Mouse (Mus musculus) liver, adult 2 months (tissue): ENCODE measurements around the gene Fgf13. TPM values are rescaled to one million over a fixed set of nuclear protein-coding genes. Genes with fewer than 3 reads are reported as not detected.

Source experiments
- DNase-seq: peaks from one replicate; pipeline ENCODE4 v3.0.0-alpha.2; 2011; ENCODE audit warnings: low read depth, low spot score; ENCODE audit errors: extremely low read depth
- H3K27ac ChIP-seq: fragments of 200-500 bp; replicated peaks from 2 replicates; pipeline ENCODE4 v1.5.1; 2012; ENCODE audit warnings: low read depth, mild to moderate bottlenecking, control low read depth, inconsistent platforms, low read length; ENCODE audit not compliant: insufficient read depth
- H3K27me3 ChIP-seq: fragments of 200-500 bp; 2 replicates; pipeline ENCODE4 v1.6.1; 2012; ENCODE audit warnings: mild to moderate bottlenecking, moderate library complexity, low read length, inconsistent platforms; ENCODE audit not compliant: control insufficient read depth, insufficient read depth
- H3K36me3 ChIP-seq: fragments of 200-500 bp; 2 replicates; pipeline ENCODE4 v1.6.1; 2012; ENCODE audit warnings: low read length, inconsistent platforms; ENCODE audit not compliant: control insufficient read depth, insufficient read depth
- H3K4me1 ChIP-seq: fragments of 200-500 bp; 2 replicates; pipeline ENCODE4 v1.6.1; 2011; ENCODE audit warnings: low read length; ENCODE audit not compliant: control insufficient read depth, insufficient read depth
- H3K4me3 ChIP-seq: fragments of 200-500 bp; 2 replicates; pipeline ENCODE4 v1.5.1; 2011; ENCODE audit warnings: low read depth, mild to moderate bottlenecking, control low read depth, low read length, moderate library complexity; ENCODE audit not compliant: insufficient read depth
- H3K79me2 ChIP-seq: fragments of 200-500 bp; 2 replicates; pipeline ENCODE4 v1.6.1; 2012; ENCODE audit warnings: inconsistent platforms, mild to moderate bottlenecking, low read length, moderate library complexity; ENCODE audit not compliant: control insufficient read depth, insufficient read depth
- H3K9ac ChIP-seq: fragments of 200-500 bp; 2 replicates; pipeline ENCODE4 v1.6.1; 2012; ENCODE audit warnings: low read depth, mild to moderate bottlenecking, control low read depth, inconsistent platforms, low read length
- CTCF ChIP-seq: fragments of 200-500 bp; IDR thresholded peaks from 2 replicates; pipeline ENCODE4 v1.5.1; 2011; ENCODE audit warnings: low read depth, low read length, control low read depth
- POLR2A ChIP-seq: fragments of 200-500 bp; IDR thresholded peaks from 2 replicates; pipeline ENCODE4 v1.6.1; 2011; ENCODE audit warnings: low read length, control low read depth; ENCODE audit not compliant: insufficient read depth; ENCODE audit errors: extremely low read depth
- WGBS: fragments of 180-500 bp; shearing (Covaris S2); methylation state at CpG from one replicate; pipeline ENCODE4 v1.1.7; 2018; 5-methylcytosine and 5-hydroxymethylcytosine counted together
- polyA plus RNA-seq: library from polyadenylated mRNA; depleted of rRNA; stranded (reverse); fragments of >200 nt; gene quantifications from 2 replicates; pipeline ENCODE4 v1.2.3, GENCODE M21; 2012
- total RNA-seq: library from RNA; depleted of rRNA; stranded (reverse); fragments of >200 nt; gene quantifications from 2 replicates; pipeline ENCODE4 v1.2.3, GENCODE M21; 2014

Fgf13 gene
- total and polyA plus RNA-seq, 2 experiments: not detected

DNA sequence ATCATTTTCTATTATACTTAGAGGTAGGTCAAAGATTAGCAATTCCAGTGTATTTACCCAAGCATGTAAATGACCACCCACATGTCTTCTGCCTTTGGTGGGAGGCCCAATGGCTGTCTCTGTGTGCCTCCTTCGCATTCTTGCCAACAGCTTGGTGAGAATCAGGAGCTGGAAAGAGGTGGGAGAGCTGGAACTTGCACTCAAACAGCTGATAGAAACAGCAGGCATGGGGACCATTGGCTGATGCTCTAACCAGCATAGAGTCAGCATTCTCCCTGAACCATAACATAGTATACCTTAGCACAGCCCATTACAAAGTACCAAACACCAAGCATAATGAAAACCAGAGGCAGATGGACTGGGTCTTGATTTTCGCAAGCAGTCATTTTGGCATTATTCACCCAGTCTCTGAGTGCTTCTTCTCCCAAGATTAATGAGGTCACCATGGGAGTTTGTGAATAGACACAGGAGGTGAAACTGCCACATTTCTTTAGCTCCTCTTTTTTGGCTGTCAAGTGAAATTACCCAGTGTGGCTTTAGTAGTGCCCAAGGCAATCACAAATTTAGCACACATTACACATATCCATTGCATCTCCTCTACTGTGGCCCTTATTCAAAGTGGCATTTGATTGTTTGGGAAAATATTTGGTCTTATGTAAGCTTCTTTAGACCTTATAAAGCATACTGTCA lies 165.1 kb downstream of the Fgf13 start:
- Histone ChIP-seq H3K4me3 (no peak overlapping the region), H3K79me2 (no peaks in the 10 kb centered on the region), H3K4me1 (no peaks in the 10 kb centered on the region), H3K36me3 (no peaks in the 10 kb centered on the region), H3K27ac (no peak overlapping the region), H3K9ac (no peak overlapping the region), H3K27me3 (no peaks in the 10 kb centered on the region)
- no peak for TF ChIP-seq POLR2A
- no peak for DNase-seq
- 67% methylated on average over 2 of the region's 2 CpGs for WGBS

DNA sequence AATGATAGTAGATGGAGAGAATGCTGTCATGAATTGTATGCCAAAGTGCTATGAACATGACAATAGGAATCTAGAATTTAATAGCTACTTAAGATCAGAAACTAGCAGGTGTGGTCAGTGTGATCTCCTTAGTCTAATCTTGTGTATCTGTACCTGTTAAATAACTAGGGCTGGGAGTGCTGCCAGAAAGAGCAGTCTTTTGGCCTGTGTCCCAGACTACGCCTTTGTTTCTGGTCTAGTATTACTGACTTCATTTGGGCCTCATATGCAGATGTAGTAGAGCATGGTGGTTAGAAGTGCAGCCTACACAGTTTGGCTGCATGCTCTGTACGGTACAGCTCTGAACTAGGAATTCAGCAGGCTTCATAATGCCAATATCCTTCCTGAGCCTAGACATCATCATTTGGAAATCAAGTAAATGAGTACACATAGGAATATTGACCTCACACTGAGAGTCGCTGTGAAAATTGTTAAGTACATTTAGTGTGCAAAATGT lies 276.9 kb downstream of the Fgf13 start:
- TF ChIP-seq POLR2A (no peak), CTCF (no peak)
- no peaks in the 10 kb centered on the region for H3K36me3 ChIP-seq
- WGBS: 64% methylated on average over 3 of the region's 3 CpGs
- no peaks in the 10 kb centered on the region for H3K4me1 ChIP-seq
- H3K9ac ChIP-seq: no peak overlapping the region
- DNase-seq: peak; percentile 2
- H3K79me2 ChIP-seq: no peaks in the 10 kb centered on the region
- no peak overlapping the region for H3K4me3 ChIP-seq
- no peak overlapping the region for H3K27ac ChIP-seq
- H3K27me3 ChIP-seq: no peaks in the 10 kb centered on the region

DNA sequence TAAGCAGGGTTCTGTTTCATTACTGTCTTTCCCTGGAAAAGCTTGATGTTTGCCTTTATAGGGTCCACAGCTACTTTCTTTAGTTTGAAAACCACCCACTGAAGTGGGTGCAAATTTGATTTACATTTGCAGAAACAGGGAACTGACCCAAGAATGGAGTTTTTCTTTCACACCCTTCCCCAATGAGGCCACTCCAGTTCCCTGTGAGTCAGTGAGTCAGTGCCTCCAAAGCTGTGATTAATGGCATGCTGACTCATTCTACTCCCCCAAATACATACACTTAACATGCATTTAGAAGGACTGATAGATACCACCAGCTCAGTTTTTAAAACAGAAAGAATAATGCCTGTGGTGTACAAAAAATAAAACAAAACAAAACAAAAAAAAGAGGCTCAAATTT lies 316.3 kb downstream of the Fgf13 start:
- Histone ChIP-seq H3K9ac (no peak overlapping the region), H3K27me3 (no peaks in the 10 kb centered on the region), H3K36me3 (no peaks in the 10 kb centered on the region), H3K27ac (no peak overlapping the region), H3K79me2 (no peaks in the 10 kb centered on the region), H3K4me1 (no peaks in the 10 kb centered on the region), H3K4me3 (no peak overlapping the region)
- no peak for TF ChIP-seq POLR2A
- no peak for TF ChIP-seq CTCF
- DNase-seq: no peak

GRCm38 (mm10) chrX:59243752-59244151 lies 324.1 kb downstream of the Fgf13 start:
- no peak overlapping the region for H3K9ac ChIP-seq
- H3K27me3 ChIP-seq: no peaks in the 10 kb centered on the region
- whole genome bisulfite sequencing: 71% methylated on average over 3 of the region's 3 CpGs
- H3K4me1 ChIP-seq: no peaks in the 10 kb centered on the region
- no peak for DNase-seq
- TF ChIP-seq POLR2A: no peak
- TF ChIP-seq CTCF: no peak
- H3K79me2 ChIP-seq: no peaks in the 10 kb centered on the region
- H3K27ac ChIP-seq: no peak overlapping the region
- H3K36me3 ChIP-seq: no peaks in the 10 kb centered on the region
- no peak overlapping the region for H3K4me3 ChIP-seq

DNA sequence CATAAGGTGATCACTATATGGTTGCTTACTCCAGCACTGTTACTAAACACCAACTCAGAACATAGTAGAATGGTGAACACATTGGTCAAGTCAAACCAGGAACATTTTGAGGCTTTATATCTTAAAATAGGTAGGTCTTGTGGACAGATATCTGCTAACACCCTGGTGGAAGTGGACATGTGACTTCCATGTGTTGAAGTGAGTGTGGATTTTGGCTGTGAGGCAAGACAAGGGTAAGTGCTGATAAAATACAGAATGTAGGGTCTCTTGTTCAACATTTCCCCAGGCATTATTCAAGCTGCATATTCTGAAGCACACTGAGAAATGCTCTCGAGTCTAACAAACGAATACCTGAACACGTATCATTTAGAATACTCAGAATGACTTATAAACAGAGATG lies 324.7 kb downstream of the Fgf13 start:
- H3K36me3 ChIP-seq: no peaks in the 10 kb centered on the region
- H3K4me3 ChIP-seq: no peak overlapping the region
- 90% methylated on average over 3 of the region's 3 CpGs for WGBS
- no peak overlapping the region for H3K9ac ChIP-seq
- no peaks in the 10 kb centered on the region for H3K79me2 ChIP-seq
- no peak overlapping the region for H3K27ac ChIP-seq
- DNase-seq: no peak
- no peak for TF ChIP-seq POLR2A
- no peak for TF ChIP-seq CTCF
- no peaks in the 10 kb centered on the region for H3K4me1 ChIP-seq
- H3K27me3 ChIP-seq: no peaks in the 10 kb centered on the region

GRCm38 (mm10) chrX:59241460-59241747 lies 326.5 kb downstream of the Fgf13 start:
- no peak overlapping the region for H3K27ac ChIP-seq
- H3K27me3 ChIP-seq: no peaks in the 10 kb centered on the region
- H3K4me3 ChIP-seq: no peak overlapping the region
- no peak overlapping the region for H3K9ac ChIP-seq
- no peak for DNase-seq
- TF ChIP-seq CTCF (no peak), POLR2A (no peak)
- no peaks in the 10 kb centered on the region for H3K36me3 ChIP-seq
- H3K79me2 ChIP-seq: no peaks in the 10 kb centered on the region
- no peaks in the 10 kb centered on the region for H3K4me1 ChIP-seq
